Mouse (Mus musculus): Measurements from ENCODE around the gene Ndufa4l2. TPM values are rescaled to one million over a fixed set of nuclear protein-coding genes. Genes with fewer than 3 reads are reported as not detected.

Gene Ndufa4l2
- polyA plus RNA-seq, 2 experiments: 2.1 to 5.8 TPM

DNA sequence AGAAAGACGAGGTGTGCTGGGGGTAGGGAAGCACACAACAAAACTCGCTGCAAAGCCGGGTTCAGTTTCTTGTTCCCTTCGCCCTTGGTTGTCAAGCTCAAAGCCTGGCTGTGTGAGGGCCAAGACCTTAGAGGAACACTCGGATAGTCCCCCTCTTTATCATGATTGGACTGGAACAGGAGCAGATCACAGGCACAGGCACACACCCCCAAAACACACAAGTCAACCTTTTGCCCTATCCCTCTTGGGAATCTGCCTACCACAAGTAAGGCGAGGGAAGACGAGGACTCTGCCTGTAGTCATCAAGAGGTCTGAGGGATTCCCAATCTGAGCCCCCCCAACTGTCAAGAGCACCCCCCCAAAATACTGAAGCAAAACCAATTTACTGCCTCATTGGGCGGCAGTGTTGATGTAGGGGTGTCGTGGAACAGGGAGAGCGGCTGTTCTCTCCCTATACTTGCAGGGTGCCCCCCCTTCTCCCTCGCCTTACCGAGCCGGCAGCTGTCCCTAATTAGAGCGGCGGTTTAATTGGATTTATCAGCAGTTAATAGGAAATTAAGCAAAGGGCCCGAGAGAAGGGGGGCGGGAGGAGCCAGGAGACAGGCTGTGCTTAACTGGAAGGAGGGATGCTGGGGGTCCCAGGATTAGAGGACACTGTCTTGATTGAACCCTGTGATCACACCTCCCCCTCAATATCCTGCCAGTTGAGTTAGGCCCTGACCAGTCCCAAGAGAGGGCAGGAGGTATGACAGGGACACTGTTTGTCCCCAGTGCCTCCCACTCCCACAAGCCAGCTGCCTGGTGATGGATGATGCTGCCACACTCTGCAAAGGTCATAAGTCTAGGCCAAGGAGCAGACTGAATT lies 4.7 kb upstream of the Ndufa4l2 start:
- ATAC-seq (ENCODE audit: insufficient read depth) (no peak), DNase-seq (ENCODE audit: low read depth in 3 of 3, low spot score in 3 of 3) (no peak)
- Histone ChIP-seq H3K36me3 (replicated peaks; ENCODE audit: control insufficient read depth, insufficient read depth, low read depth) (no peaks in the 10 kb centered on the region), H3K4me2 (ENCODE audit: low read depth) (no peak overlapping the region), H3K4me3 (ENCODE audit: insufficient read depth in 1 of 2, low read depth in 2 of 2, low read length in 2 of 2) (no peak overlapping the region), H3K4me1 (replicated peaks; ENCODE audit: control insufficient read depth in 2 of 2, insufficient read depth in 2 of 2, low read length in 1 of 2) (peaks cover 7 to 13% of the 10 kb centered on the region in 2 experiments), H3K27me3 (ENCODE audit: control insufficient read depth, insufficient read depth, low read length) (peaks cover 67% of the 10 kb centered on the region), H3K9me3 (ENCODE audit: control insufficient read depth, low read length) (no peaks in the 10 kb centered on the region), H3K27ac (no peak overlapping the region), H3K9ac (replicated peaks) (no peak overlapping the region)
- TF ChIP-seq EP300 (IDR thresholded peaks at IDR 0.05; ENCODE audit: low read depth) (no peak), CTCF (IDR thresholded peaks at IDR 0.05; ENCODE audit: low read depth) (no peak)
- 8% methylated on average over 17 of the region's 17 CpGs for WGBS (ENCODE audit: insufficient replicate concordance)

DNA sequence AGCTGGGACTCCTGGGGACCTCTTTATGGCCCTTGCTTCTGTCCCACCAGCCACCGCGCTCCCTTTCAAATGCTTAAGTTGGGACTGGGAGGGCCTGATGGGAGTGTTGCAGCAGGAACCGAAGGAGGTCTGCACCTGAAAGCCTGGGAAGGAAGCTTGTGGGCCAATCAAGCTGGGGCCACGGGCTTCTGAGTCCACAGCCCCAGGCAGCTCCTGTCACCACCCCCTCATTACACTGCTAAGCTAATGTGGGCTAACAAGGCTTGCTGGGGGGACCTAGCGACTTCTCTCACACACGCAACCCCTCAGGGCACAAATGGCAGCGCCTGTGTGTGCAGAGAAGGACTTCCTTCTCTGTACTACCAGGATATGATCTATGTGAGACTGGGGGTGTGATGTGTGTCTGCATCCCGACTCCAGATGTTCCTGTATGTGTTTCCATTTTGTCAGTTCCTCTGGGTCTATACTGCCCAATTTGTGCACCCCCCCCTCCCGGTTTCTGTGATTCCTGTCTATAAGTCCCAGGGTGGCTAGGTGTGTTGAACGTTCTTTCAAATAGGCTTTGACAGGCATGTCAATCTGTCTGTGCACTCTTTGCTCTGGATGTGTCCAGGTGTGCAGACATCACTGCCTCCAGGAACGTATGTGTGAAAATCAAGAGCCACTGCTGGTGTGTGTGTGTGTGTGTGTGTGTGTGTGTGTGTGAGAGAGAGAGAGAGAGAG lies 3.7 kb upstream of the Ndufa4l2 start:
- ATAC-seq (ENCODE audit: insufficient read depth) (no peak), DNase-seq (ENCODE audit: low read depth in 3 of 3, low spot score in 3 of 3) (no peak)
- Histone ChIP-seq H3K27me3 (ENCODE audit: control insufficient read depth, insufficient read depth, low read length) (peaks cover 71% of the 10 kb centered on the region), H3K9me3 (ENCODE audit: control insufficient read depth, low read length) (no peaks in the 10 kb centered on the region), H3K36me3 (replicated peaks; ENCODE audit: control insufficient read depth, insufficient read depth, low read depth) (no peaks in the 10 kb centered on the region), H3K4me1 (replicated peaks; ENCODE audit: control insufficient read depth in 2 of 2, insufficient read depth in 2 of 2, low read length in 1 of 2) (peaks cover 7 to 22% of the 10 kb centered on the region in 2 experiments), H3K4me2 (ENCODE audit: low read depth) (no peak overlapping the region), H3K27ac (no peak overlapping the region), H3K4me3 (ENCODE audit: insufficient read depth in 1 of 2, low read depth in 2 of 2, low read length in 2 of 2) (peak overlapping the region in 1 of 2 experiments; percentile 40; a peak in 1 of 4 replicates), H3K9ac (replicated peaks) (no peak overlapping the region)
- TF ChIP-seq EP300 (IDR thresholded peaks at IDR 0.05; ENCODE audit: low read depth) (no peak), CTCF (IDR thresholded peaks at IDR 0.05; ENCODE audit: low read depth) (no peak)
- WGBS (ENCODE audit: insufficient replicate concordance): 10% methylated on average over 11 of the region's 11 CpGs

DNA sequence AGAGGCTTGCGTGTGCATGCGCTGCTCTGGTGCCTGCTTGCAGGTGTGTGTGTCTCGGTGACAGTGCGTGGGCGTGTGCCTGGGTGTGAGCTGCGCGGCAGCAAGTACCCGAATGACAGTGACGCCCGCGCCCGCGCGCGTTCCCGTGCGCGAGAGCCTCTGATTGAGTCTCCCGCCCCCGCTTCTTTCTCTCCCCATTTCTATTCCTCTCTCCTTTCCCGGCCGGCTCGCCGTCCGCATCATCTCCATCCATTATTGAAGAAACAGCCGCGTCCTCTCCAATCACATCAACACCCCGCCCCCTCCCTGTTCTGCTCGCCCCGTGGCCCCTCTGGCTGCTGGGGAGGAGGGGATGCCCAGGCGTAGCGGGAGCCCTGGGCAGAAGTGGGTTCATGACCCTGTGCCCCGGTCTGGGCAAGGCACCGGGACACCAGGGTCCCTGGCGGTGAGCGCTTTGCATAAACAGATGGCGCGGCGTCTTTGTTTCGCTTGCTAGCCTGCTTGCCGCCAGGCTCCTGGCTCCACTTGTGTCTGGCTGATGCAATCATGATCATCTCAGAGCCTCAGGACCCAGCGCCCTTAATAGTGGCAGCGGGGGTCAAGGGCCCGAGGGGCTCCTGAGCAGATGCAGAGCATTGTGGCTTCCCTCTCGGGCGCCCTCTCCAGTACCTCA lies 3.0 kb upstream of the Ndufa4l2 start:
- no peak overlapping the region for H3K27ac ChIP-seq
- peaks cover 7 to 28% of the 10 kb centered on the region in 2 experiments for H3K4me1 ChIP-seq (replicated peaks; ENCODE audit: control insufficient read depth in 2 of 2, insufficient read depth in 2 of 2, low read length in 1 of 2)
- DNase-seq (ENCODE audit: low read depth in 3 of 3, low spot score in 3 of 3) (no peak), ATAC-seq (ENCODE audit: insufficient read depth) (no peak)
- TF ChIP-seq EP300 (IDR thresholded peaks at IDR 0.05; ENCODE audit: low read depth): no peak
- peak; percentile 22; the same call in 1 of the 2 replicates for TF ChIP-seq CTCF (IDR thresholded peaks at IDR 0.05; ENCODE audit: low read depth)
- 1% methylated on average over 45 of the region's 46 CpGs for WGBS (ENCODE audit: insufficient replicate concordance)
- peaks cover 71% of the 10 kb centered on the region for H3K27me3 ChIP-seq (ENCODE audit: control insufficient read depth, insufficient read depth, low read length)
- peak overlapping the region in 1 of 2 experiments; percentile 40; a peak in 2 of 4 replicates for H3K4me3 ChIP-seq (ENCODE audit: insufficient read depth in 1 of 2, low read depth in 2 of 2, low read length in 2 of 2)
- no peaks in the 10 kb centered on the region for H3K9me3 ChIP-seq (ENCODE audit: control insufficient read depth, low read length)
- no peak overlapping the region for H3K9ac ChIP-seq (replicated peaks)
- no peaks in the 10 kb centered on the region for H3K36me3 ChIP-seq (replicated peaks; ENCODE audit: control insufficient read depth, insufficient read depth, low read depth)
- peak overlapping the region; percentile 58 for H3K4me2 ChIP-seq (ENCODE audit: low read depth)

DNA sequence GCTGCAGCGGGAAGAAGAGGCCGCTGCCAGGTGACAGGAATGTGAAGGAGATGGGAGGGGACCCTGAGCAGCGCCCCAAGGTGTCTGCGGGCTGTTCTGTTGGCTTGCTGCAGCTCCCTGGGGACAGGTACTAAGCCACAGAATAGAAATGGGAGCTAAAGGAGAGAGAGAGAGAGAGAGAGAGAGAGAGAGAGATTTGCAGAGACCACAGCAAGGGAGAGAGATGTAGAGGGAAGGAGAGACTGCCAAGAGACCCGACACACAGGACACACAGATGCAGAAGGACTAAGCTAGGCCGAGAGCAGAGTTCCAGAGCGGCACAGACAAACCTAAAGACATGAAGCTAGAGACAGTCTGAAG lies 2.5 kb upstream of the Ndufa4l2 start:
- peak overlapping the region; percentile 58 for H3K4me2 ChIP-seq (ENCODE audit: low read depth)
- no peak overlapping the region for H3K9ac ChIP-seq (replicated peaks)
- peaks cover 3% of the 10 kb centered on the region for H3K36me3 ChIP-seq (replicated peaks; ENCODE audit: control insufficient read depth, insufficient read depth, low read depth)
- no peak overlapping the region for H3K27ac ChIP-seq
- H3K4me1 ChIP-seq (replicated peaks; ENCODE audit: control insufficient read depth in 2 of 2, insufficient read depth in 2 of 2, low read length in 1 of 2): peaks cover 12 to 28% of the 10 kb centered on the region in 2 experiments
- H3K9me3 ChIP-seq (ENCODE audit: control insufficient read depth, low read length): no peaks in the 10 kb centered on the region
- TF ChIP-seq CTCF (IDR thresholded peaks at IDR 0.05; ENCODE audit: low read depth) (no peak), EP300 (IDR thresholded peaks at IDR 0.05; ENCODE audit: low read depth) (no peak)
- DNase-seq (ENCODE audit: low read depth in 3 of 3, low spot score in 3 of 3) (no peak), ATAC-seq (ENCODE audit: insufficient read depth) (no peak)
- peak overlapping the region in 1 of 2 experiments; percentile 40; a peak in 2 of 4 replicates for H3K4me3 ChIP-seq (ENCODE audit: insufficient read depth in 1 of 2, low read depth in 2 of 2, low read length in 2 of 2)
- H3K27me3 ChIP-seq (ENCODE audit: control insufficient read depth, insufficient read depth, low read length): peaks cover 71% of the 10 kb centered on the region
- 3% methylated on average over 7 of the region's 7 CpGs for WGBS (ENCODE audit: insufficient replicate concordance)
